Mouse (Mus musculus) midbrain, embryonic 13.5 days (tissue): ENCODE results near the gene Atpaf1. TPM values are rescaled to one million over a fixed set of nuclear protein-coding genes. Genes with fewer than 3 reads are reported as not detected.
A peak's percentile ranks its signal among the peaks of the same experiment; 100 is the strongest.

Source experiments
- ATAC-seq: fragments of 200-750 bp; cut with Nextera tagmentation; 2 replicates; pipeline ENCODE4 v1.8.0; 2017; ENCODE audit warnings: mild to moderate bottlenecking, moderate TSS enrichment, moderate library complexity
- H3K27ac ChIP-seq: fragments of 300-500 bp; sonication (generic); 2 replicates; pipeline ENCODE4 v1.5.1; 2015; ENCODE audit warnings: inconsistent platforms, mild to moderate bottlenecking, moderate library complexity
- H3K27me3 ChIP-seq: fragments of 300-500 bp; sonication (generic); 2 replicates; pipeline ENCODE4 v1.6.1; 2015; ENCODE audit warnings: mild to moderate bottlenecking, inconsistent platforms
- H3K36me3 ChIP-seq: fragments of 300-500 bp; sonication (generic); 2 replicates; pipeline ENCODE4 v1.6.1; 2015; ENCODE audit warnings: mild to moderate bottlenecking, inconsistent platforms
- H3K4me1 ChIP-seq: fragments of 300-500 bp; sonication (generic); replicated peaks from 2 replicates; pipeline ENCODE4 v1.6.1; 2015; ENCODE audit warnings: inconsistent platforms
- H3K4me2 ChIP-seq: fragments of 300-500 bp; sonication (generic); replicated peaks from 2 replicates; pipeline ENCODE4 v1.6.1; 2015; ENCODE audit warnings: moderate library complexity, mild to moderate bottlenecking, inconsistent platforms
- H3K4me3 ChIP-seq: fragments of 300-500 bp; sonication (generic); replicated peaks from 2 replicates; pipeline ENCODE4 v1.5.1; 2015; ENCODE audit warnings: mild to moderate bottlenecking, inconsistent platforms
- H3K9ac ChIP-seq: fragments of 300-500 bp; sonication (generic); replicated peaks from 2 replicates; pipeline ENCODE4 v1.6.1; 2015; ENCODE audit warnings: mild to moderate bottlenecking, inconsistent platforms
- H3K9me3 ChIP-seq: fragments of 300-500 bp; sonication (generic); 2 replicates; pipeline ENCODE4 v1.6.1; 2016; ENCODE audit warnings: mild to moderate bottlenecking, inconsistent platforms
- WGBS: fragments of 180-500 bp; shearing (Covaris S2); methylation state at CpG from one replicate; pipeline ENCODE4 v1.1.7; 2015; 5-methylcytosine and 5-hydroxymethylcytosine counted together
- polyA plus RNA-seq: library from polyadenylated mRNA; unstranded; fragments of >200 nt; fragmentation: Nextera tagmentation; extraction: Ambion mirVana; gene quantifications from 2 replicates; pipeline ENCODE4 v1.2.1, GENCODE M21; 2015

The Atpaf1 gene
- polyA plus RNA-seq, 1 experiment from 2014 or later = 38.7 TPM

DNA sequence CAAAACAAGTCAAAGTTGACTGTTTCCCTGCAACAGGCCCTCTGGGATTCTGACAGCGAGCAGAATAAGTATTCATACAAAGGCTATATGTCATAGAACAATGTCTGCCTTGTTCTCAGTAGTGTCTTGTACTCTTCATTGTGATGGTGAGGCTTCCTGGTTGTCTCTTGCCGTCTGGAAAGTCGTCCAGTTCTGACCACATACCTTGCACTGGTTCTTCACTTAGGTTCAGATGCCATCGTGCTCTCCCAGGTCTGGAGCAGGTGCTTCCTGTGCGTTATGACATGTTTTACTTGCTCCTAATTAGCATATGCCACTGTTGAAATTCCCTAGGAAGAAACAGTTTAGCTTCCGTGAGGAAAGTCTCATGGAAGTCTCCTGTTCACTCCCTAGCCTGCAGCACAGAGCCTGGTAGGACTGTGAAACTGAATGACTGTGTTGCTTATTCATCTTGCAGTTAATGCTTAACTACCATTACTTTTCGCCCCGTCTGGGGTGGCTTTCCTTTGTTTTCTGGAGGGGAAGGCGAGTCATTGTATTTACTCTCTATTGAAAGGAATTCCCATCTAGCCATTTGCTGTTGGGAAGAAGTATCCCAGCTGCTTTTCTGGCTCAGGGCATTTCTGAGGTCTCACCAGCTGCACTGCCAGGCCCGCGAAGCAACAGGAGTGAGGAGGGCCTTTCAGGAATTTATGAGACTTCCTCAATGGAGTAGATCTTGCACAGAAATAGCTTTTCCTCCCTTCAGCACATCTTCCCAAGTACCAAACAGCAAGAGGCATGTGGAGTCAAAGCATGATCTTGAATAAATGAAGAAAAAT is 16.8 kb upstream of the Atpaf1 start:
- Histone ChIP-seq H3K4me3 (no peak overlapping the region), H3K27ac (no peak overlapping the region), H3K4me1 (no peaks in the 10 kb centered on the region), H3K36me3 (peaks cover 64% of the 10 kb centered on the region), H3K9ac (no peak overlapping the region), H3K9me3 (no peaks in the 10 kb centered on the region), H3K27me3 (no peaks in the 10 kb centered on the region), H3K4me2 (no peak overlapping the region)
- 71% methylated on average over 11 of the region's 11 CpGs for WGBS
- ATAC-seq = no peak

DNA sequence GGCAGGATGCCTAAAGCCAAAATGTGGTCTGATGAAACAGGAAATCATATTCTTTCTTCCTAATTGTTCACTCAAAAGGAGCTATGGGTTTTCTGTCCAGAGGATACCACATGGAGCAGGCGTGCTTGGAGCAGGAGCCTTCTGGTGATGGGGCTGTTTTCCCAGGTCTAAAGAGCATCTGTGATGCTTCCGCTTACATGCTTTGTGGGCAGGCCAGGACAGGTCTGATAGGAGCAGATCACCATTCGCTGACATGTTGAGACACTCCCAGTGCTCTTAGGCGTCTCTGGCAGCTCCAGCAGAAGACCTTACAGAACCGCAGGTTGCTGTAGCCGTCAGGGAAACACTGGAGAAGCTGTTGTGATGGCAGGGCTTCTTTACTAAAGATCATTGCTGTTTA is 9.6 kb upstream of the Atpaf1 start:
- no peak for ATAC-seq
- Histone ChIP-seq H3K4me3 (no peak overlapping the region), H3K9ac (no peak overlapping the region), H3K27me3 (no peaks in the 10 kb centered on the region), H3K36me3 (peaks cover 47% of the 10 kb centered on the region), H3K9me3 (no peaks in the 10 kb centered on the region), H3K27ac (no peak overlapping the region), H3K4me1 (no peaks in the 10 kb centered on the region), H3K4me2 (no peak overlapping the region)
- 90% methylated on average over 6 of the region's 6 CpGs for WGBS

DNA sequence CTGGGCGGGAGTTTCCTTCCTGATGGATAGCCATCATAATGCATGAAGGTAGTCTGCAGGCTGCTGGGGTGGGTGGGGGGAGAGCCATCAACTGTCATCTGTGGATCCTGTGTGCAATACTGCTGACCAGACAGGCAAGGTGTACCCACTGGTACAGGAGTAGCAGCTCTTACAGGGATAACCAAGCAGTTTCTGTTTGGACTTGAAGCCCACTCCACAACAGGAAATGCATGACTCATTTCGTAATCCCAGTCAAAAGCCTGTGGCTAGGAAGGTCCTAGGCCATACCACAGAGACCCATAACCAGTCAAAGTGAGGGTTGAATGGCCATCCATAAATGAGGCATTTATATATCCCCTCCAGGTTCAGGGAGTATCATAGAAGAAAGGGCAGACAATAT is 7.0 kb upstream of the Atpaf1 start:
- Histone ChIP-seq H3K36me3 (peaks cover 35% of the 10 kb centered on the region), H3K27ac (no peak overlapping the region), H3K4me1 (no peaks in the 10 kb centered on the region), H3K9me3 (no peaks in the 10 kb centered on the region), H3K4me3 (no peak overlapping the region), H3K9ac (no peak overlapping the region), H3K4me2 (no peak overlapping the region), H3K27me3 (no peaks in the 10 kb centered on the region)
- no peak for ATAC-seq
- 95% methylated on average over 2 of the region's 2 CpGs for WGBS

GRCm38 (mm10) chr4:115780269-115780668 is 4.3 kb upstream of the Atpaf1 start:
- Histone ChIP-seq H3K9me3 (no peaks in the 10 kb centered on the region), H3K4me2 (no peak overlapping the region), H3K27ac (no peak overlapping the region), H3K27me3 (no peaks in the 10 kb centered on the region), H3K36me3 (peaks cover 14% of the 10 kb centered on the region), H3K9ac (no peak overlapping the region), H3K4me1 (peaks cover 6% of the 10 kb centered on the region), H3K4me3 (no peak overlapping the region)
- WGBS = 52% methylated on average over 6 of the region's 6 CpGs
- no peak for ATAC-seq

- Histone ChIP-seq H3K4me2 (no peak within 1 kb of the TSS), H3K4me1 (peaks cover 13% of the 10 kb centered on the region), H3K27ac (no peak within 1 kb of the TSS), H3K27me3 (no peaks in the 10 kb centered on the region), H3K9ac (no peak within 1 kb of the TSS), H3K4me3 (no peak within 1 kb of the TSS), H3K36me3 (peaks cover 14% of the 10 kb centered on the region), H3K9me3 (no peaks in the 10 kb centered on the region)
- WGBS = 85% methylated on average over 3 of the region's 3 CpGs
- no peak for ATAC-seq
Measured at GRCm38 (mm10) chr4:115780918-115781317, 3.7 kb upstream of the Atpaf1 start, which contains the start of gene Tex38. Gene Tex38, minus strand, starts transcription at chr4:115781018.

DNA sequence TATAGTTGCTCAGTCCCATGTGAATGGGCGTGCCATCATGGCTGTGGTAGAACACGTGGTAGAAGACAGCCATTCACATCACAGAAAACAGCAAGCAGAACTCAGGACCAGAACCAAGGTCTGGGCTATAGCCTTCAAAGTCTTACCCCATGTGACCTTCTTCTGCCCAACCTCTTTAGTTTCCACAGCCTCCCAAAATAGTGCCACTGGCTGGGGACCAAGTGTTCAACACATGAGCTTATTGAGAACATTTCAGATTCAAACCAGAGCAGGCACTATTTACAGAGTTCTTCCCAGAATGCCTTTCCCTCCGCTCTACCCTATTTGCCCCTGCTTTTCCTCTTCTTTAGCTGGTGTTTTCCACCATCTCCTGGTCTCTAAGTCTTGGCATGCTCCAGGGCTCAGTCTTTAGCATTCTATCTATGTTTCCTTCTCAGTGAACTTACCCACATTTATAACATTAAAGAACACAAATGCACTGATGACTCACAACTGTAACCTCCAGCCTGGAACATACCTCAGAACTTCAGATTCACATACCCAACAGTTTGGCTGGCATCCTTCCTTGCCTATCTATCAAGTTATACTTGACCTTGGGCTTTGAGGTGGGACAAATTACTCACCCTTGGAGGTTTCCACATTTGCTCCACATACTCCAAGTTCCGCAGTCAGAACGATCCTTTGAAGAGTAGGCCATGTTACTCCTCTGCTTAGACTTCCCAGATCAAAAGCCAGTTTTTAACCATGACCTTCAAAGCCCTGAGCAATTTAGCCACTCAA is 2.4 kb upstream of the Atpaf1 start:
- WGBS = 93% methylated on average over 5 of the region's 5 CpGs
- no peak overlapping the region for H3K4me2 ChIP-seq
- H3K27ac ChIP-seq = no peak overlapping the region
- H3K27me3 ChIP-seq = no peaks in the 10 kb centered on the region
- H3K36me3 ChIP-seq = peaks cover 4% of the 10 kb centered on the region; the same call in 1 of the 2 replicates
- H3K4me3 ChIP-seq = no peak overlapping the region
- H3K4me1 ChIP-seq = peaks cover 15% of the 10 kb centered on the region
- no peaks in the 10 kb centered on the region for H3K9me3 ChIP-seq
- no peak overlapping the region for H3K9ac ChIP-seq
- ATAC-seq = no peak

GRCm38 (mm10) chr4:115785511-115786034 is 961 bp downstream of the Atpaf1 start:
- ATAC-seq = peak; percentile 28

GRCm38 (mm10) chr4:115790864-115791263 is 6.3 kb downstream of the Atpaf1 start:
- 85% methylated on average over 3 of the region's 3 CpGs for WGBS
- no peaks in the 10 kb centered on the region for H3K27me3 ChIP-seq
- no peak for ATAC-seq
- peaks cover 2% of the 10 kb centered on the region for H3K4me1 ChIP-seq
- no peak overlapping the region for H3K4me3 ChIP-seq
- no peak overlapping the region for H3K9ac ChIP-seq
- no peaks in the 10 kb centered on the region for H3K9me3 ChIP-seq
- H3K4me2 ChIP-seq = no peak overlapping the region
- H3K27ac ChIP-seq = no peak overlapping the region
- peaks cover 49% of the 10 kb centered on the region for H3K36me3 ChIP-seq

More at GRCm38 (mm10) chr4:115785511-115786034, 961 bp downstream of the Atpaf1 start:
- Histone ChIP-seq H3K4me2 (peak overlapping the region; percentile 71), H3K9ac (peak overlapping the region; percentile 81), H3K4me1 (peaks cover 15% of the 10 kb centered on the region), H3K9me3 (no peaks in the 10 kb centered on the region), H3K36me3 (peaks cover 22% of the 10 kb centered on the region), H3K4me3 (peak overlapping the region; percentile 62), H3K27me3 (no peaks in the 10 kb centered on the region), H3K27ac (no peak overlapping the region)
- WGBS = 65% methylated on average over 7 of the region's 7 CpGs

DNA sequence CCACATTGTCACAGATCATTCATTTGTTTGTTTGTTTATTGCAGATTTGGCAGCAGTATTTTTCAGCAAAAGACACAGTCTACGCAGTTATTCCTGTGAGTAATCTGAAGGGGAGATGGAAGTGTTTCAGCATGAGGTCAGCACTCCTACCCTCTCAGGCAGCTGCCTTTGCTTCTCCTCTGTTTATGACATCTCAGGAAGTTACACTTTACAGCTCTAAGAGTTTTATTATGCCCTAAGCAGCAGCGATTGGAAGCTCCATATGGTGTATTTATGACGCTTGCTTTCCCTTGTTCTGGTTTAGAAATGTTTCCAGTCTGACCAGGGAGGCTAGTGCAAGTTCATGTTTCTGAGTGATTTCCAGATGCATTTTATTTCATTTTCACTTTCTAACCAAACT is 10.7 kb downstream of the Atpaf1 start:
- Histone ChIP-seq H3K27ac (no peak overlapping the region), H3K36me3 (peaks cover 63% of the 10 kb centered on the region), H3K9me3 (no peaks in the 10 kb centered on the region), H3K4me1 (no peaks in the 10 kb centered on the region), H3K4me2 (no peak overlapping the region), H3K9ac (no peak overlapping the region), H3K27me3 (no peaks in the 10 kb centered on the region), H3K4me3 (no peak overlapping the region)
- over 99% methylated on average over 3 of the region's 3 CpGs for WGBS
- ATAC-seq = no peak

DNA sequence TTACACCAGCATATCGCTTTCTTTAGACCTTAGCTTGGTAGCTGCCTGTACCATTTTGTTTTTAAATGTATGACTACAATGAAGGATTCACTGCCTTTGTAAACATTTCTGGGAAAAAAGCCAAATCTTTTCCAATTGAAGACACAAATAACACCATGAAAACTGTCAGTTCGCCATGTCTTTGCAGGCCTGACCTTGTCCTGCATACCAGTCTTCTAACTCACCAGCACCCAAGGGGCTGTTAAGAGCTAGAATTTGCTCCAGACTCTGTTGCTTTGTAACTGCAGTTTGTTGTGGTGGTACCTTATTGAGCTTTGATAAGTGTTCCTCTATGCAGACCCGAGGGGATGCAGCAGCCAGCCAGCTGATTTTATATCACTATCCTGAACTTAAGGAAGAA is 15.4 kb downstream of the Atpaf1 start:
- Histone ChIP-seq H3K9me3 (no peaks in the 10 kb centered on the region), H3K4me1 (no peaks in the 10 kb centered on the region), H3K4me3 (no peak overlapping the region), H3K27ac (no peak overlapping the region), H3K36me3 (peaks cover 58% of the 10 kb centered on the region), H3K27me3 (no peaks in the 10 kb centered on the region), H3K9ac (no peak overlapping the region), H3K4me2 (no peak overlapping the region)
- ATAC-seq = no peak
- 88% methylated on average over 3 of the region's 3 CpGs for WGBS

DNA sequence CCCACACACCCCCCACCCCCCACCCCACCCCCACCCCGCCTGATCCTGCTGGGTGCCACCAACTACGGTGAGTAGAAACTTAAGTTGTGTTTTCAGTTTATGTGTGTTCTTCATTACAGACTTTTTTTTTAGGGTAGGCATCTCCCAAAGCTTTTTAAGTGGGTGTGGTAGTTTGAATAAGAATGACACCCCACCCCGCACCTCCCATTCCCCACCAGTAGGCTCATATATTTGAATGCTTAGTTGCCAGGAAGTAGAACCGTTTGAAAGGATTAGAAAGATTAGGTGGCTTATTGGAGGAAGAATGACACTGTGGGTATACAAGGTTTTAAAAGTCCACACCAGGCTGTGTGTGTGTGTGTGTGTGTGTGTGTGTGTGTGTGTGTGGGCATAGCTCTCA is 27.7 kb downstream of the Atpaf1 start:
- Histone ChIP-seq H3K4me3 (no peak overlapping the region), H3K9ac (no peak overlapping the region), H3K27ac (no peak overlapping the region), H3K4me1 (no peaks in the 10 kb centered on the region), H3K36me3 (peaks cover 43% of the 10 kb centered on the region), H3K9me3 (no peaks in the 10 kb centered on the region), H3K27me3 (no peaks in the 10 kb centered on the region), H3K4me2 (no peak overlapping the region)
- ATAC-seq = no peak
- 73% methylated on average over 4 of the region's 4 CpGs for WGBS

DNA sequence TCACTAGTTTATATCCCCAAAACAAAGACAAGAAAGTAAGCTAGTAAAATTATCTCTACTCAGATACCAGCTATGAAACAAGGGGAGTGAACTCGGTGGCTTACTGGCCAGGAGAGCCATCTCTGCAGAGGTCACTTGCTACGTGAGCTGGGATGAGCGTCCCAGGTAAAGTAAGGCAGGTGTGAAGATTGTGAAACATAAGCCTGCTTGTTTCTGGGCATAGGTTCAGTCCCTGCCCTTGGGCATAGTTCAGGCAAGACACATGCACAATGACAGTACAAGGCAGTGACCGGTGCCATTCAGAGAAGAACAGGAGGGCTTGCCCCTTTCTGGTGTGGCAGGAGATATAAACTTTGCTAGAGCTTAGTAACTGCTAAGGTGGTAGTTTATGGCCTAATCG is 31.0 kb downstream of the Atpaf1 start:
- no peaks in the 10 kb centered on the region for H3K27me3 ChIP-seq
- no peak overlapping the region for H3K9ac ChIP-seq
- no peaks in the 10 kb centered on the region for H3K9me3 ChIP-seq
- no peak for ATAC-seq
- H3K4me2 ChIP-seq = no peak overlapping the region
- WGBS = 93% methylated on average over 5 of the region's 5 CpGs
- H3K36me3 ChIP-seq = peaks cover 41% of the 10 kb centered on the region
- H3K4me3 ChIP-seq = no peak overlapping the region
- no peak overlapping the region for H3K27ac ChIP-seq
- no peaks in the 10 kb centered on the region for H3K4me1 ChIP-seq
